Mouse (Mus musculus): ENCODE results near the gene Clic4. TPM values are rescaled to one million over a fixed set of nuclear protein-coding genes. Genes with fewer than 3 reads are reported as not detected.

The Clic4 gene
- 10 to 100 TPM; 16.9 to 33.9 TPM for total RNA-seq (2021)
- long read RNA-seq, experiment 1, full-length matches to known transcripts: 56 of 63 reads
- long read RNA-seq, experiment 1, partial matches to known transcripts: 4 of 63 reads
- long read RNA-seq, experiment 1, other reads (novel, unspliced or antisense): 3 of 63 reads
- long read RNA-seq, experiment 2, full-length matches to known transcripts: 31 of 40 reads
- long read RNA-seq, experiment 2, partial matches to known transcripts: 3 of 40 reads
- long read RNA-seq, experiment 2, other reads (novel, unspliced or antisense): 6 of 40 reads

GRCm38 (mm10) chr4:135272640-135273306 is at the start of gene Clic4:
Gene Clic4, minus strand, starts transcription at chr4:135272814.
- TF ChIP-seq CTCF (IDR thresholded peaks at IDR 0.05): peak; percentile 34
- Histone ChIP-seq H3K4me3 (peak within 1 kb of the TSS; percentile 99), H3K27ac (peak within 1 kb of the TSS; percentile 94)
- peak; percentile 100 for DNase-seq
- intact Hi-C loops (cut with DNase I): loop anchor here (5.0 kb wide), 1 partner anchor 35 kb away; no protein-coding TSS in a partner anchor

- intact Hi-C loops (cut with DNase I): loop anchor here (1.0 to 10.0 kb wide), 2 partner anchors 99 to 373 kb away; no protein-coding TSS in a partner anchor
Measured at GRCm38 (mm10) chr4:135317966-135318365, 45.4 kb upstream of the Clic4 start.

GRCm38 (mm10) chr4:135317539-135317938 is 44.9 kb upstream of the Clic4 start:
- intact Hi-C loops (cut with DNase I): loop anchor here (10.0 kb wide), 1 partner anchor 373 kb away; no protein-coding TSS in a partner anchor
- Histone ChIP-seq H3K27ac (no peak overlapping the region; the same call in 1 of the 2 replicates), H3K4me3 (no peak overlapping the region)
- TF ChIP-seq CTCF (IDR thresholded peaks at IDR 0.05): no peak
- DNase-seq: no peak

More at GRCm38 (mm10) chr4:135317966-135318365, 45.4 kb upstream of the Clic4 start:
- Histone ChIP-seq H3K27ac (no peak overlapping the region), H3K4me3 (no peak overlapping the region)
- DNase-seq: peak; percentile 81
- peak; percentile 93 for TF ChIP-seq CTCF (IDR thresholded peaks at IDR 0.05)

DNA sequence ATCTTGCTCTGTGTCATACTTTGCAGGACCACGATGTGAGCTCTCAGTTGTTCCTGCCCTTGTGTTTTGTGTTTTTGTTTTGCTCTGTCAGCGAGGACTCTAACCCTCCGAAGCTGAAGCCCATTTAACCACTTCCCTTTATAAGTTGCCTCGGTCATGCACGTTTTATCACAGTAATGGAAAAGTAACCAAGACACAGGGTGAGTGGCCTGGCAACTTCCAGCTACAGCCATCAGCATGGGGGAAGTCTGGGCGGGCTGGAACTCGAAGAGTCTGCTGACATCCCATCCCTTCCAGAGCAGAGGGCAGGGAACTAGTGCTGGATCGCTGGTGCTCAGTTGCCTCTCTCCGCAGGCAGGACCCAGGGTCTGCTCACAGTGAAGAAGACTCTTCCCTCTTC is 42.7 kb upstream of the Clic4 start:
- no peak overlapping the region for H3K27ac ChIP-seq
- intact Hi-C loops (cut with DNase I): loop anchor here (10.0 kb wide), 1 partner anchor 370 kb away; no protein-coding TSS in a partner anchor

DNA sequence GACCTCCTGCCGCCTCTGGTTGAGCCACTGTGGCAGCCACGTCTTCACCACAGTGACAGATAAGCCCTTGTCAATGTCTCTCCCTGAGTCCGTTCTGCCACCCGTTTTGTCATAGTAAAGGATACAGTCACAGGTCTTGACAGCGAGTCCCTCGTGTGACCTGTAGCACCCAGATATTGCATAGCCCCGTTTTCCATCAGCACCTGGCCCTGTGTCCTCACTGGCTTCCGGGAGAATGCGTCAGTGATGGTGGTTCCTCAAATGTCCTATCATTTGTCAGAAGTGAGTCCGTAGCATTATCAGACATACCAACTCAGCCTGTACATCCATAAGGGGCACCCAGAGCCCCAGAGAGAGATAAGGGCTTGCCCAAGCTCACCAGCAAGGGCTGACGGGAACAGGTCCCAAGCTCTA is 41.8 kb upstream of the Clic4 start:
- intact Hi-C loops (cut with DNase I): loop anchor here (10.0 kb wide), 1 partner anchor 370 kb away; no protein-coding TSS in a partner anchor
- no peak for DNase-seq
- no peak overlapping the region for H3K4me3 ChIP-seq
- peak overlapping the region; percentile 86 for H3K27ac ChIP-seq
- TF ChIP-seq CTCF (IDR thresholded peaks at IDR 0.05): no peak

More for the DNA sequence above, 42.7 kb upstream of the Clic4 start:
- no peak overlapping the region for H3K4me3 ChIP-seq
- no peak for DNase-seq
- no peak for TF ChIP-seq CTCF (IDR thresholded peaks at IDR 0.05)

- no peak for DNase-seq
- intact Hi-C loops (cut with DNase I): loop anchor here (10.0 kb wide), 1 partner anchor 369 kb away; no protein-coding TSS in a partner anchor
- Histone ChIP-seq H3K27ac (peak overlapping the region; percentile 86), H3K4me3 (peak overlapping the region; percentile 57)
- no peak for TF ChIP-seq CTCF (IDR thresholded peaks at IDR 0.05)
Measured at GRCm38 (mm10) chr4:135313761-135314241, 41.2 kb upstream of the Clic4 start.

GRCm38 (mm10) chr4:135313111-135313691 is 40.6 kb upstream of the Clic4 start:
- intact Hi-C loops (cut with DNase I): loop anchor here (10.0 kb wide), 1 partner anchor 368 kb away; no protein-coding TSS in a partner anchor
- Histone ChIP-seq H3K4me3 (peak overlapping the region; percentile 57), H3K27ac (peak overlapping the region; percentile 86)
- no peak for TF ChIP-seq CTCF (IDR thresholded peaks at IDR 0.05)
- no peak for DNase-seq

DNA sequence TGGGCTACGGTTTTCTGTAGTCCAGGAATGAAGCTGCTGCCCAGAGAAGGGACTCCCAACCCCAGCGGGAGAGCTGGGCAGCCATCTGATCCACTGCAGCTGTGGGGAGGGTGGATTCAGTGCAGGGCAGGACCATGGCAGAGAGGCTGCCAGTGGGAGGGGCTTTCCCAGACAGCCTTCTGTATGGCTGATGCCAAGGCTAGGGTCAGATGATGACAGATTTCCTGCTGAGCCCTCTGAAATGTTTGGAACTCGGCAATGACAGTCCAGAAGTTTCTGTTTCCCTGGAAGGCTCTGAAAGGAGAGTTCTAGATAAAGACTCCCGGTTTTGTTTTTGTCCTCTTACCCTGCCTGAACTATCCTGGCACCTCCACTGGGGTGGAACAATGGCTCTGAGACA is 40.1 kb upstream of the Clic4 start:
- intact Hi-C loops (cut with DNase I): loop anchor here (10.0 kb wide), 1 partner anchor 368 kb away; no protein-coding TSS in a partner anchor
- H3K27ac ChIP-seq: peak overlapping the region; percentile 86
- peak; percentile 84 for DNase-seq
- TF ChIP-seq CTCF (IDR thresholded peaks at IDR 0.05): no peak
- H3K4me3 ChIP-seq: peak overlapping the region; percentile 57

- Histone ChIP-seq H3K4me3 (no peak overlapping the region), H3K27ac (no peak overlapping the region)
- no peak for DNase-seq
- TF ChIP-seq CTCF (IDR thresholded peaks at IDR 0.05): no peak
- intact Hi-C loops (cut with DNase I): loop anchor here (10.0 kb wide), 1 partner anchor 366 kb away; no protein-coding TSS in a partner anchor
Measured at GRCm38 (mm10) chr4:135310371-135310770, 37.8 kb upstream of the Clic4 start.

DNA sequence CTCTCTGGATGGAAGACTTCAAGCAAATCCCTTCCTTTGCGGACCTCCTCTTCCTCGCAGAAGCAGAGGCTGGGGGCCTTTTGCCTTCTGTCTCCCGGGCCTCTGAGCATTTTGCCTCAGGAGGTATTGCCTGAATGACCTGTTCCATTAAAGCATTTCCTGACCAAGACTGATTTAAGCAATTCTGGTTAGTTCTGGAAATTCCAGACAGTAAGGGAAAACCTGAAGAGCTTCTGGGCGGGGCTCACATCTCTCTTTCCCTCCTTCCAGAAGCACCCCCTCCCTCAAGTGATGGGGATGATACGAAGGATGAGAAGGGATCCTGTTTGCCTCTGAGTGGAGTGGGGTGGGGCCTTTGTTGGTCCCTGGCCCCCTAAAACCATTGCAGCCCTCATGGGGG is 37.1 kb upstream of the Clic4 start:
- DNase-seq: no peak
- H3K4me3 ChIP-seq: no peak overlapping the region
- intact Hi-C loops (cut with DNase I): loop anchor here (5.0 to 10.0 kb wide), 2 partner anchors 37 to 365 kb away; partner anchors contain the start of gene Clic4
- no peak overlapping the region for H3K27ac ChIP-seq
- TF ChIP-seq CTCF (IDR thresholded peaks at IDR 0.05): no peak

DNA sequence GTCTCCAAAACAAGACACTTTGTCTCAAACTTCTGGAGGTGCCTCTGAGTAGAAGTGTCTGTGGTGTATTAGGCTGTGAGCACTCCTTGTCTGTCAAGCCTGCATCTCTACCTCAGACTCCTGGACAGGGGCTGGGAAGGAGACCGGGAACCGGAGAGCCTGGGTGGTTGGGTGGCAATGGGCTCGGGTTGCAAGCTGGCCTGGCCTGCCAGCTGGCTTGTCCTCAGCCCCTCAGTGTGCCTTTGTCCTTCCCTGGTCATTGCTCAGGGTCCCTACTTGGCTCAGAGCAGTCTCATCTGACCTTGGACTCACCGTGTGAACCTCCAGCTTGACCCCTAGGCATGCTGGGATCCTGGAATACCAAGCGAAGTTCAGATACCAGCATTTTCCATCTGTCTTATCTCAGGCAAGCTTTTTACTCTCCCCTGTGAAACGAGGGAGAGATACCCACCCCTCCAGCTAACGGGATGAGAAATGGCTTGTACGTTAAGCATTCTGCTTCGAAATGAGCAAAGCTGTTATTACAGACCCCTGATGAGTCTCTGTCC is 36.6 kb upstream of the Clic4 start:
- intact Hi-C loops (cut with DNase I): loop anchor here (5.0 kb wide), 1 partner anchor 37 kb away; the partner anchor contains the start of gene Clic4
- Histone ChIP-seq H3K4me3 (no peak overlapping the region), H3K27ac (no peak overlapping the region)
- DNase-seq: peak; percentile 54
- no peak for TF ChIP-seq CTCF (IDR thresholded peaks at IDR 0.05)
